Mouse (Mus musculus) ES-Bruce4 (cell line): ENCODE data around the gene Pcdh9.

Experiments
- CTCF ChIP-seq: IDR thresholded peaks from one replicate; pipeline ENCODE4 v1.8.1; 2011; ENCODE audit warnings: low read depth, low read length
- EP300 ChIP-seq: IDR thresholded peaks from 2 replicates; pipeline ENCODE4 v1.6.1; 2011; ENCODE audit warnings: low read depth, low read length; ENCODE audit not compliant: insufficient read depth
- POLR2A ChIP-seq: IDR thresholded peaks from one replicate; pipeline ENCODE4 v1.8.1; 2011; ENCODE audit warnings: low read length; ENCODE audit not compliant: insufficient read depth

DNA sequence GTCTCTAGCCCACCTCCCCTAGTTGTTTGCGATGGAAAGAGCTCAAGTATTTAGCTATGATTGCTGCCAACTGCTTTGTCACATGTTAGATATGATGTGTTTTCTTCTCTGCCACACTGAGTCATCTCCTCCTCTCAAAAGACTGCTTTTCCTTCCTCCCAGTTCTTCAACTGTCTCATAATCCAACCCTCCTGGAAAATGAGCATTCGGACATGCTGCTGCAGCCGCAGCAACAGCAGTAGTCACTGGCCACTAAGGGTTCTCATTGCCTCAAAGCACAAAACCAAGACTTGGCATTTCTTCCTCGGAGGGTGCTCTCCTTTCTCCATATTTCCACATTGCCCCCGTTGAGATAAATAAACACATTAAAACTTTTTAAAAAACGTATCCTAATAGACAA, 1.2 kb downstream of the Pcdh9 start:
- TF ChIP-seq POLR2A, result no peak
- no peak for TF ChIP-seq CTCF
- TF ChIP-seq EP300, result no peak
